Mouse (Mus musculus) telencephalon, adult 2 months (tissue): ENCODE results near the gene Bcl6b.
A peak's percentile ranks its signal among the peaks of the same experiment; 100 is the strongest.

ENCODE experiments used
- DNase-seq: peaks from one replicate; pipeline ENCODE4 v3.0.0-alpha.2; 2011; ENCODE audit warnings: low read depth, low spot score

Gene Bcl6b

GRCm38 (mm10) chr11:70212896-70213295, 16.7 kb downstream of the Bcl6b start:
- peak; percentile 66 for DNase-seq

- DNase-seq = no peak
Observed at GRCm38 (mm10) chr11:70212423-70212822, 17.2 kb downstream of the Bcl6b start, which contains the start of gene Slc16a11. TSS of gene Slc16a11 (plus strand) at chr11:70212752.

- no peak for DNase-seq
Observed at GRCm38 (mm10) chr11:70211972-70212371, 17.6 kb downstream of the Bcl6b start.

- DNase-seq = no peak
Observed at GRCm38 (mm10) chr11:70210681-70211080, 18.9 kb downstream of the Bcl6b start.

- DNase-seq = no peak
Observed at GRCm38 (mm10) chr11:70208778-70209388, 20.7 kb downstream of the Bcl6b start.

GRCm38 (mm10) chr11:70207283-70207682, 22.3 kb downstream of the Bcl6b start:
- DNase-seq = no peak

GRCm38 (mm10) chr11:70206801-70207200, 22.8 kb downstream of the Bcl6b start:
- DNase-seq = no peak

GRCm38 (mm10) chr11:70201691-70202090, 27.9 kb downstream of the Bcl6b start:
- no peak for DNase-seq

GRCm38 (mm10) chr11:70200036-70200608, 29.5 kb downstream of the Bcl6b start:
- DNase-seq = no peak

GRCm38 (mm10) chr11:70199107-70199506, 30.5 kb downstream of the Bcl6b start:
- DNase-seq = no peak

GRCm38 (mm10) chr11:70198332-70198731, 31.3 kb downstream of the Bcl6b start:
- no peak for DNase-seq

- DNase-seq = no peak
Observed at GRCm38 (mm10) chr11:70193354-70194285, 36.0 kb downstream of the Bcl6b start.

- no peak for DNase-seq
Observed at GRCm38 (mm10) chr11:70192157-70192556, 37.4 kb downstream of the Bcl6b start.

GRCm38 (mm10) chr11:70191188-70191587, 38.4 kb downstream of the Bcl6b start:
- no peak for DNase-seq

- DNase-seq = no peak
Observed at GRCm38 (mm10) chr11:70189319-70190134, 40.1 kb downstream of the Bcl6b start.

- no peak for DNase-seq
Observed at GRCm38 (mm10) chr11:70185120-70185519, 44.5 kb downstream of the Bcl6b start.

- DNase-seq = no peak
Observed at GRCm38 (mm10) chr11:70180496-70180895, 49.1 kb downstream of the Bcl6b start.

- DNase-seq = peak; percentile 35
Observed at GRCm38 (mm10) chr11:70179401-70179800, 50.2 kb downstream of the Bcl6b start.

GRCm38 (mm10) chr11:70178756-70179155, 50.8 kb downstream of the Bcl6b start:
- DNase-seq = no peak

- DNase-seq = no peak
Observed at GRCm38 (mm10) chr11:70178311-70178710, 51.3 kb downstream of the Bcl6b start.

GRCm38 (mm10) chr11:70177647-70178046, 52.0 kb downstream of the Bcl6b start:
- no peak for DNase-seq

GRCm38 (mm10) chr11:70174491-70174890, 55.1 kb downstream of the Bcl6b start:
- no peak for DNase-seq
